Mouse (Mus musculus): ENCODE measurements at regions not wholly inside any gene's neighbourhood (a gene's known extent, or its start where the extent isn't known, plus 50 kb on each side); places are given as distances from the start of the nearest gene placed in this dataset.
A peak's percentile ranks its signal among the peaks of the same experiment; 100 is the strongest.
"Not testable (repeated sequence)": the region's sequence is repeated elsewhere in the genome, so short reads cannot be mapped to it uniquely, and the experiment has no call there.

DNA sequence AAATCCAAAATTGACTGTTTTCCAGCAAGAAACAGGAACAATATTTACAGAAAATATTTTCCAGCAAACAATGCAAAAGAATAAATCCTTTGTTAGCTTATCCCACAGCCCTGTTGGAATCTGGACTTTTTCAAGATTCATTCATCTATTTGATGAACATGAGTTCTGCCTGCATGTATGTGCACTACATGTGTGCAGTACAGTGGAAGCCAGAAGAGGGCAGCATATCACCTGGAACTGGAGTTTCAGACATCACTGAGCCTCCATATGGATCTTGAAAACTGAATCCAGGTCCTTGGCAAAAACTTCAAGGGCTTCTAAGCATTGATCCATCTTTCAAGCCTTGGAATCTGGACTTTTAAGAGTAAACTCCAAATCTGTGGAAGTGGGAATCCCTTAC, 286.9 kb upstream of the Irx1 start:
- no peak overlapping the region for H3K4me3 ChIP-seq
- H3K27ac ChIP-seq: no peak overlapping the region
- no peaks in the 10 kb centered on the region for H3K9me3 ChIP-seq
- H3K4me1 ChIP-seq (replicated peaks): no peaks in the 10 kb centered on the region
- H3K4me2 ChIP-seq: no peak overlapping the region
- no peak overlapping the region for H3K9ac ChIP-seq
- no peak for ATAC-seq (ENCODE audit: low FRiP score)
- no peaks in the 10 kb centered on the region for H3K27me3 ChIP-seq
- H3K36me3 ChIP-seq: no peaks in the 10 kb centered on the region

GRCm38 (mm10) chr13:72253242-72253641, 289.7 kb upstream of the Irx1 start:
- not testable (repeated sequence) for H3K27ac ChIP-seq; H3K9me3 ChIP-seq; H3K4me1 ChIP-seq (replicated peaks); H3K4me2 ChIP-seq; H3K9ac ChIP-seq; ATAC-seq (ENCODE audit: low FRiP score); H3K27me3 ChIP-seq; H3K4me3 ChIP-seq; H3K36me3 ChIP-seq
- 63% methylated on average over 13 of the region's 13 CpGs for WGBS

GRCm38 (mm10) chr13:72258794-72259193, 295.3 kb upstream of the Irx1 start:
- no peak overlapping the region for H3K9ac ChIP-seq
- H3K27me3 ChIP-seq: peaks cover 19% of the 10 kb centered on the region; the same call in 1 of the 2 replicates
- WGBS: 92% methylated on average over 2 of the region's 2 CpGs
- ATAC-seq (ENCODE audit: low FRiP score): no peak
- H3K36me3 ChIP-seq: no peaks in the 10 kb centered on the region
- no peaks in the 10 kb centered on the region for H3K9me3 ChIP-seq
- H3K4me2 ChIP-seq: no peak overlapping the region
- no peak overlapping the region for H3K27ac ChIP-seq
- no peak overlapping the region for H3K4me3 ChIP-seq
- H3K4me1 ChIP-seq (replicated peaks): peaks cover under 1% of the 10 kb centered on the region; the same call in 1 of the 2 replicates

DNA sequence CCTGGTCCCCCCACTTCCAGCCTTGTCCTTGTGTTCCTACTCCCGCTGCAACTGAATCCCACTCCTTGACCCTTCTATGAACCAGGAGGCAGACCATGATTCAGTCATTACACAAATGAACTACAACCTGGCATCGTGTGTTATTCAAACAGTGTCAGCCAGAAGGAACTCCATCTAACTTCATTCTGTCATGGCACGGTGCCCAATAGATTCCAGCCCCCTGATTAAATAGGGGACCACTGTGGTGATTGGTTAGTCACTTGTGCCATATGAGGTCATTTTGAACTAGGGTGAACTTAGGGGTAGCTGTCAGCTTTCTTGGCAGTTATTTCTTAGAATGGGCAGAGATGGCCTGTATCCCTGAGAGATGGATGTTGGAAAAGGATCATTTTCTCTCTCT, 300.9 kb upstream of the Irx1 start:
- peaks cover 24% of the 10 kb centered on the region; the same call in 1 of the 2 replicates for H3K27me3 ChIP-seq
- H3K9me3 ChIP-seq: no peaks in the 10 kb centered on the region
- H3K4me1 ChIP-seq (replicated peaks): peaks cover 23% of the 10 kb centered on the region
- WGBS: 52% methylated on average over 3 of the region's 3 CpGs
- H3K4me3 ChIP-seq: no peak overlapping the region
- no peak overlapping the region for H3K9ac ChIP-seq
- peak; percentile 33; the same call in 1 of the 2 replicates for ATAC-seq (ENCODE audit: low FRiP score)
- no peak overlapping the region for H3K27ac ChIP-seq
- H3K36me3 ChIP-seq: no peaks in the 10 kb centered on the region
- H3K4me2 ChIP-seq: no peak overlapping the region

DNA sequence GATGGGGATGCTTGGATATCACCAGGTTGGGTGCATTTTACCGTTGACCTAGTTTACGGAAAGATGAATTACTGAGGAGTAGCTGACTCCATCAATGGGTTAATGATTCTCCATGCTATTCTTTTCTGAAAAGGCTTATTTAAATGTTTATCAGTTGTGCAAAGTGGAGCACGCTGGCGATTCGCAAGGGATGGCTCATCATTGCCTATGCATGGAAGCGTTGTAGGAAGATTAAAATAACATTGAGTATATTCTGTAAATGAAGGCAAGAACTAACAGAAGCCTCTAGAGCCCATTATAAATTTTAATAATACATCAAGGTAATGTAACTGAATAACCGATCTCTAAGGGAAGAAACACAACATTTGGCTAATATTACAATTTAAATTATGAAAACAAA, 301.6 kb upstream of the Irx1 start:
- H3K4me2 ChIP-seq: no peak overlapping the region
- no peaks in the 10 kb centered on the region for H3K36me3 ChIP-seq
- no peak for ATAC-seq (ENCODE audit: low FRiP score)
- no peak overlapping the region for H3K27ac ChIP-seq
- H3K9me3 ChIP-seq: no peaks in the 10 kb centered on the region
- no peak overlapping the region for H3K4me3 ChIP-seq
- 46% methylated on average over 7 of the region's 7 CpGs for WGBS
- peaks cover 23% of the 10 kb centered on the region for H3K4me1 ChIP-seq (replicated peaks)
- peaks cover 25% of the 10 kb centered on the region; the same call in 1 of the 2 replicates for H3K27me3 ChIP-seq
- H3K9ac ChIP-seq: no peak overlapping the region

DNA sequence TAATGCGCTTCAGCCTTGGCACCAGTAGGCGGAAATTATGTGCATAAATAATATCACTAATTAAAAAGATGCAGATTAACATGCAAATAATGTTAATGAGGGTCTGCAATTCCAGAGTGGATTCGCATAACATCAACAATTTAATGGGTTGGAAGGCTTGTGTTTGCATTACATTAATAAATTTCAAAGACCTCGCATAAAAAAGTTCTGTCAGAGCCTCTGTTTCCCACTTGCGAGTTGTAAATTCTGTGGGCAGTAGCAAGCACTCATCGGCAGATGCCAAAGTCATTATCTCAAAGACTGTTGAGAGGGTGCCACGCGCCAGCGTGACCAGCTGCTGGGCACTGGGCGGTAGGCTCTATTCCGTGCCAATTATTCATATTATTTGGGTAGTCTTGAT, 302.1 kb upstream of the Irx1 start:
- peaks cover 27% of the 10 kb centered on the region; the same call in 1 of the 2 replicates for H3K27me3 ChIP-seq
- no peaks in the 10 kb centered on the region for H3K9me3 ChIP-seq
- H3K4me1 ChIP-seq (replicated peaks): peaks cover 23% of the 10 kb centered on the region
- 44% methylated on average over 11 of the region's 11 CpGs for WGBS
- no peaks in the 10 kb centered on the region for H3K36me3 ChIP-seq
- no peak overlapping the region for H3K9ac ChIP-seq
- no peak overlapping the region for H3K4me2 ChIP-seq
- peak; percentile 59; the same call in 1 of the 2 replicates for ATAC-seq (ENCODE audit: low FRiP score)
- no peak overlapping the region for H3K27ac ChIP-seq
- H3K4me3 ChIP-seq: no peak overlapping the region

GRCm38 (mm10) chr13:72266174-72266768, 302.7 kb upstream of the Irx1 start:
- Histone ChIP-seq H3K36me3 (no peaks in the 10 kb centered on the region), H3K4me1 (replicated peaks) (peaks cover 23% of the 10 kb centered on the region), H3K4me3 (no peak overlapping the region), H3K9ac (no peak overlapping the region), H3K4me2 (no peak overlapping the region), H3K27me3 (peaks cover 27% of the 10 kb centered on the region; the same call in 1 of the 2 replicates), H3K9me3 (no peaks in the 10 kb centered on the region), H3K27ac (no peak overlapping the region)
- 73% methylated on average over 12 of the region's 12 CpGs for WGBS
- no peak for ATAC-seq (ENCODE audit: low FRiP score)

- no peak for ATAC-seq (ENCODE audit: low FRiP score)
These were observed 316.8 kb upstream of the Irx1 start for GRCm38 (mm10) chr13:72280343-72280742.

GRCm38 (mm10) chr13:72280871-72281270, 317.3 kb upstream of the Irx1 start:
- H3K4me1 ChIP-seq (replicated peaks): no peaks in the 10 kb centered on the region
- WGBS: 95% methylated on average over 5 of the region's 5 CpGs
- H3K4me3 ChIP-seq: no peak overlapping the region
- no peak overlapping the region for H3K4me2 ChIP-seq
- no peaks in the 10 kb centered on the region; the same call in 1 of the 2 replicates for H3K9me3 ChIP-seq
- ATAC-seq (ENCODE audit: low FRiP score): no peak
- peaks cover 17% of the 10 kb centered on the region for H3K27me3 ChIP-seq
- H3K9ac ChIP-seq: no peak overlapping the region
- no peaks in the 10 kb centered on the region for H3K36me3 ChIP-seq
- no peak overlapping the region for H3K27ac ChIP-seq

More at GRCm38 (mm10) chr13:72280343-72280742, 316.8 kb upstream of the Irx1 start:
- Histone ChIP-seq H3K4me3 (no peak overlapping the region), H3K4me2 (no peak overlapping the region), H3K27ac (no peak overlapping the region), H3K36me3 (no peaks in the 10 kb centered on the region), H3K9me3 (no peaks in the 10 kb centered on the region; the same call in 1 of the 2 replicates), H3K9ac (no peak overlapping the region), H3K4me1 (replicated peaks) (no peaks in the 10 kb centered on the region), H3K27me3 (peaks cover 20% of the 10 kb centered on the region)
- WGBS: 44% methylated on average over 2 of the region's 2 CpGs

GRCm38 (mm10) chr13:72282764-72283163, 319.2 kb upstream of the Irx1 start:
- no peak for ATAC-seq (ENCODE audit: low FRiP score)
- 95% methylated on average over 3 of the region's 3 CpGs for WGBS
- H3K36me3 ChIP-seq: no peaks in the 10 kb centered on the region
- no peak overlapping the region for H3K4me3 ChIP-seq
- peaks cover 32% of the 10 kb centered on the region for H3K27me3 ChIP-seq
- H3K4me1 ChIP-seq (replicated peaks): 0 out of 2 replicates have a peak, but pooled peaks cover 2% of the 10 kb centered on the region
- H3K9me3 ChIP-seq: no peaks in the 10 kb centered on the region; the same call in 1 of the 2 replicates
- H3K27ac ChIP-seq: no peak overlapping the region
- no peak overlapping the region for H3K4me2 ChIP-seq
- no peak overlapping the region for H3K9ac ChIP-seq

GRCm38 (mm10) chr13:72283701-72284100, 320.2 kb upstream of the Irx1 start:
- peaks cover 32% of the 10 kb centered on the region for H3K27me3 ChIP-seq
- ATAC-seq (ENCODE audit: low FRiP score): no peak
- H3K4me2 ChIP-seq: no peak overlapping the region
- H3K4me3 ChIP-seq: no peak overlapping the region
- H3K27ac ChIP-seq: no peak overlapping the region
- no peak overlapping the region for H3K9ac ChIP-seq
- no peaks in the 10 kb centered on the region for H3K36me3 ChIP-seq
- WGBS: 32% methylated on average over 1 of the region's 1 CpGs
- no peaks in the 10 kb centered on the region; the same call in 1 of the 2 replicates for H3K9me3 ChIP-seq
- peaks cover 9% of the 10 kb centered on the region for H3K4me1 ChIP-seq (replicated peaks)

- no peaks in the 10 kb centered on the region for H3K9me3 ChIP-seq
- H3K4me2 ChIP-seq: no peak overlapping the region
- 97% methylated on average over 4 of the region's 4 CpGs for WGBS
- H3K36me3 ChIP-seq: no peaks in the 10 kb centered on the region
- H3K9ac ChIP-seq: no peak overlapping the region
- H3K27me3 ChIP-seq: peaks cover 52% of the 10 kb centered on the region
- no peak overlapping the region for H3K27ac ChIP-seq
- H3K4me1 ChIP-seq (replicated peaks): peaks cover 25% of the 10 kb centered on the region
- no peak overlapping the region for H3K4me3 ChIP-seq
- ATAC-seq (ENCODE audit: low FRiP score): no peak
These were observed 322.8 kb upstream of the Irx1 start for GRCm38 (mm10) chr13:72286301-72286700.

Data from hindbrain, embryonic 13.5 days (tissue).